Mouse (Mus musculus): Measurements from ENCODE around the gene Padi6. TPM values are rescaled to one million over a fixed set of nuclear protein-coding genes. Genes with fewer than 3 reads are reported as not detected.

Padi6 gene
- polyA plus RNA-seq, 1 experiment from 2014 or later: 0.06 TPM

Small RNA genes lying within 50 kb of the gene (microRNA-seq; reads per million reads assigned to microRNA genes)
- gene Gm23045 (not detected), gene Gm25951 (not detected)

Other genes starting within 250 kb of the Padi6 start
- 24.5 and 26.9 TPM in 2 replicates for gene Arhgef10l, start 76.6 kb downstream of the Padi6 start, polyA plus RNA-seq (2015; fragmentation: Nextera tagmentation; extraction: Ambion mirVana)
- 36.1 and 51.2 TPM in 2 replicates for gene Rcc2, start 42.1 kb downstream of the Padi6 start, polyA plus RNA-seq (2015; fragmentation: Nextera tagmentation; extraction: Ambion mirVana)
- gene Padi4, start 31.6 kb upstream of the Padi6 start, polyA plus RNA-seq (2015; fragmentation: Nextera tagmentation; extraction: Ambion mirVana): 0.06 TPM in 1 of 2 replicates, not detected in the other
- not detected in 2 replicates for gene Padi3, start 68.0 kb upstream of the Padi6 start, polyA plus RNA-seq (2015; fragmentation: Nextera tagmentation; extraction: Ambion mirVana)
- gene Padi1, start 103.1 kb upstream of the Padi6 start, polyA plus RNA-seq (2015; fragmentation: Nextera tagmentation; extraction: Ambion mirVana): not detected in 2 replicates
- 0.34 and 0.90 TPM in 2 replicates for gene Padi2, start 163.7 kb upstream of the Padi6 start, polyA plus RNA-seq (2015; fragmentation: Nextera tagmentation; extraction: Ambion mirVana)
- gene Sdhb, start 218.6 kb upstream of the Padi6 start, polyA plus RNA-seq (2015; fragmentation: Nextera tagmentation; extraction: Ambion mirVana): 428 and 441 TPM in 2 replicates
- gene Atp13a2, start 244.2 kb upstream of the Padi6 start, polyA plus RNA-seq (2015; fragmentation: Nextera tagmentation; extraction: Ambion mirVana): 123 and 127 TPM in 2 replicates

Measured in forebrain, embryonic 15.5 days (tissue).